Mouse (Mus musculus): ENCODE results near the gene Ampd2. TPM values are rescaled to one million over a fixed set of nuclear protein-coding genes. Genes with fewer than 3 reads are reported as not detected.

The Ampd2 gene
- polyA plus RNA-seq, 1 experiment from 2014 or later, result 36.0 TPM

- ATAC-seq (ENCODE audit: insufficient number of reproducible peaks, insufficient read depth, low FRiP score, low read depth), result no peak
- no peaks in the 10 kb centered on the region for H3K36me3 ChIP-seq (ENCODE audit: control insufficient read depth, insufficient read depth, low read length)
- H3K27ac ChIP-seq (ENCODE audit: low read length), result peak overlapping the region; percentile 61; the same call in 1 of the 2 replicates
- no peak overlapping the region for H3K9ac ChIP-seq (replicated peaks; ENCODE audit: low read depth, low read length)
- no peak overlapping the region for H3K4me2 ChIP-seq (replicated peaks; ENCODE audit: low read depth, low read length)
- no peaks in the 10 kb centered on the region for H3K9me3 ChIP-seq (ENCODE audit: control insufficient read depth, low read depth, low read length)
- no peaks in the 10 kb centered on the region for H3K4me1 ChIP-seq (ENCODE audit: control insufficient read depth, insufficient read depth, low read length)
- H3K4me3 ChIP-seq (ENCODE audit: low read depth, low read length), result no peak overlapping the region
- WGBS, result 45% methylated on average over 4 of the region's 4 CpGs
- H3K27me3 ChIP-seq (ENCODE audit: control insufficient read depth, insufficient read depth, low read length), result no peaks in the 10 kb centered on the region
Observed at GRCm38 (mm10) chr3:108025318-108025717, 61.1 kb downstream of the Ampd2 start.

Other genes starting within 250 kb of the Ampd2 start
- 7.0 and 7.2 TPM in 2 replicates for gene Eps8l3, start 209.4 kb downstream of the Ampd2 start, polyA plus RNA-seq (2014; fragmentation: Nextera tagmentation; extraction: Ambion mirVana)
- 166 and 173 TPM in 2 replicates for gene Gstm5, start 190.8 kb downstream of the Ampd2 start, polyA plus RNA-seq (2014; fragmentation: Nextera tagmentation; extraction: Ambion mirVana)
- gene Gstm7, start 154.8 kb downstream of the Ampd2 start, polyA plus RNA-seq (2014; fragmentation: Nextera tagmentation; extraction: Ambion mirVana), result 19.6 and 21.0 TPM in 2 replicates
- gene Gstm6, start 142.9 kb downstream of the Ampd2 start, polyA plus RNA-seq (2014; fragmentation: Nextera tagmentation; extraction: Ambion mirVana), result 6.9 and 8.1 TPM in 2 replicates
- 27.4 and 30.9 TPM in 2 replicates for gene Gstm3, start 117.4 kb downstream of the Ampd2 start, polyA plus RNA-seq (2014; fragmentation: Nextera tagmentation; extraction: Ambion mirVana)
- gene Gstm2, start 100.2 kb downstream of the Ampd2 start, polyA plus RNA-seq (2014; fragmentation: Nextera tagmentation; extraction: Ambion mirVana), result 169 TPM in 2 replicates
- 320 and 324 TPM in 2 replicates for gene Gstm1, start 68.7 kb downstream of the Ampd2 start, polyA plus RNA-seq (2014; fragmentation: Nextera tagmentation; extraction: Ambion mirVana)
- gene Gstm4, start 41.8 kb downstream of the Ampd2 start, polyA plus RNA-seq (2014; fragmentation: Nextera tagmentation; extraction: Ambion mirVana), result 18.1 and 21.2 TPM in 2 replicates
- 0.51 and 1.2 TPM in 2 replicates for gene Gnat2, start 6.1 kb upstream of the Ampd2 start, polyA plus RNA-seq (2014; fragmentation: Nextera tagmentation; extraction: Ambion mirVana)
- 154 and 170 TPM in 2 replicates for gene Gnai3, start 59.5 kb upstream of the Ampd2 start, polyA plus RNA-seq (2014; fragmentation: Nextera tagmentation; extraction: Ambion mirVana)
- 0.07 and 0.26 TPM in 2 replicates for gene Gpr61, start 68.2 kb upstream of the Ampd2 start, polyA plus RNA-seq (2014; fragmentation: Nextera tagmentation; extraction: Ambion mirVana)
- 2.4 and 3.2 TPM in 2 replicates for gene Amigo1, start 99.7 kb upstream of the Ampd2 start, polyA plus RNA-seq (2014; fragmentation: Nextera tagmentation; extraction: Ambion mirVana)
- 2.7 and 2.8 TPM in 2 replicates for gene Cyb561d1, start 114.6 kb upstream of the Ampd2 start, polyA plus RNA-seq (2014; fragmentation: Nextera tagmentation; extraction: Ambion mirVana)
- gene Atxn7l2, start 124.3 kb upstream of the Ampd2 start, polyA plus RNA-seq (2014; fragmentation: Nextera tagmentation; extraction: Ambion mirVana), result 16.8 and 19.9 TPM in 2 replicates
- gene Sypl2, start 140.0 kb upstream of the Ampd2 start, polyA plus RNA-seq (2014; fragmentation: Nextera tagmentation; extraction: Ambion mirVana), result 0.24 and 0.30 TPM in 2 replicates
- gene Psma5, start 170.3 kb upstream of the Ampd2 start, polyA plus RNA-seq (2014; fragmentation: Nextera tagmentation; extraction: Ambion mirVana), result 280 and 294 TPM in 2 replicates
- 12.3 and 12.9 TPM in 2 replicates for gene Sort1, start 197.4 kb upstream of the Ampd2 start, polyA plus RNA-seq (2014; fragmentation: Nextera tagmentation; extraction: Ambion mirVana)

All from stomach, embryonic 14.5 days (tissue).